Mouse (Mus musculus) CH12.LX (cell line): Measurements from ENCODE around the gene Eri2. TPM values are rescaled to one million over a fixed set of nuclear protein-coding genes. Genes with fewer than 3 reads are reported as not detected.

Experiments used
- DNase-seq: peaks from one replicate; pipeline ENCODE4 v3.0.0-alpha.2; 2013; ENCODE audit errors: extremely low read depth
- H3K27ac ChIP-seq: 2 replicates; pipeline ENCODE4 v1.5.1; 2012; ENCODE audit warnings: low read depth, mild to moderate bottlenecking, control low read depth, moderate library complexity; ENCODE audit not compliant: insufficient read depth
- H3K27me3 ChIP-seq: replicated peaks from 2 replicates; pipeline ENCODE3; 2012; ENCODE audit warnings: inconsistent platforms
- H3K36me3 ChIP-seq, 2 experiments: replicated peaks in 1 of 2; 2 replicates each; pipeline versions ENCODE3 to v1.6.1; 2012; ENCODE audit warnings: inconsistent platforms in 1 of 2, low read length in 1 of 2, mild to moderate bottlenecking in 1 of 2, mixed read lengths in 1 of 2, moderate library complexity in 1 of 2; ENCODE audit not compliant: control insufficient read depth in 1 of 2, insufficient read depth in 1 of 2
- H3K4me1 ChIP-seq, 2 experiments: 2 replicates each; pipeline ENCODE4 v1.6.1; 2012; ENCODE audit warnings: inconsistent platforms in 1 of 2, moderate library complexity in 1 of 2; ENCODE audit not compliant: insufficient read depth in 2 of 2, control insufficient read depth in 1 of 2
- H3K4me2 ChIP-seq: 2 replicates; pipeline ENCODE4 v1.6.1; 2012; ENCODE audit warnings: low read depth, mild to moderate bottlenecking, control low read depth; ENCODE audit not compliant: poor library complexity, insufficient read depth, severe bottlenecking
- H3K4me3 ChIP-seq, 3 experiments: fragments of 150-350 bp in 1 of 3; sonication (generic) in 1 of 3; replicated peaks in 1 of 3; 2 replicates each; pipeline versions ENCODE3 to v1.5.1; 2011 to 2012; ENCODE audit warnings: low read depth in 2 of 3, low read length in 2 of 3, mild to moderate bottlenecking in 2 of 3, moderate library complexity in 2 of 3, control low read depth in 1 of 3, improper control_type of control experiment in 1 of 3, inconsistent platforms in 1 of 3, mixed read lengths in 1 of 3; ENCODE audit not compliant: poor library complexity in 1 of 3
- H3K79me2 ChIP-seq: replicated peaks from 2 replicates; pipeline ENCODE4 v1.6.1; 2012; ENCODE audit warnings: mild to moderate bottlenecking, moderate library complexity; ENCODE audit not compliant: control insufficient read depth, poor library complexity, insufficient read depth, severe bottlenecking; ENCODE audit errors: extremely low read depth
- H3K9ac ChIP-seq: 2 replicates; pipeline ENCODE4 v1.6.1; 2012; ENCODE audit warnings: low read depth, mild to moderate bottlenecking, control low read depth, moderate library complexity; ENCODE audit not compliant: insufficient read depth
- H3K9me3 ChIP-seq: replicated peaks from 2 replicates; pipeline ENCODE3; 2012; ENCODE audit warnings: low read length, inconsistent platforms, mixed read lengths
- CTCF ChIP-seq, 2 experiments: IDR thresholded peaks in 1 of 2; conservative IDR thresholded peaks in 1 of 2; 2 replicates each; pipeline ENCODE4 v1.5.1; 2011 to 2012; ENCODE audit warnings: low read depth in 2 of 2, low read length in 2 of 2, improper control_type of control experiment in 1 of 2, inconsistent platforms in 1 of 2, mild to moderate bottlenecking in 1 of 2, moderate library complexity in 1 of 2
- E2F4 ChIP-seq: IDR thresholded peaks from 2 replicates; pipeline ENCODE4 v1.6.1; 2011; ENCODE audit warnings: low read depth, low read length, improper control_type of control experiment; ENCODE audit not compliant: insufficient replicate concordance
- HCFC1 ChIP-seq: IDR thresholded peaks from 2 replicates; pipeline ENCODE4 v1.6.1; 2012; ENCODE audit warnings: low read depth, mild to moderate bottlenecking, inconsistent platforms, low read length, improper control_type of control experiment
- JUN ChIP-seq: IDR thresholded peaks from 2 replicates; pipeline ENCODE4 v1.6.1; 2011; ENCODE audit warnings: low read depth, mild to moderate bottlenecking, low read length, improper control_type of control experiment, moderate library complexity; ENCODE audit not compliant: insufficient read depth
- KAT2A ChIP-seq: IDR thresholded peaks from 2 replicates; pipeline ENCODE4 v1.6.1; 2012; ENCODE audit warnings: low read length, improper control_type of control experiment, inconsistent platforms; ENCODE audit not compliant: insufficient replicate concordance
- MAFK ChIP-seq: IDR thresholded peaks from 2 replicates; pipeline ENCODE4 v1.6.1; 2011; ENCODE audit warnings: low read length, improper control_type of control experiment; ENCODE audit not compliant: insufficient replicate concordance
- MAX ChIP-seq: IDR thresholded peaks from 2 replicates; pipeline ENCODE4 v1.6.1; 2011; ENCODE audit warnings: low read length, improper control_type of control experiment
- MAZ ChIP-seq: IDR thresholded peaks from 2 replicates; pipeline ENCODE4 v1.6.1; 2012; ENCODE audit warnings: low read depth, mild to moderate bottlenecking, inconsistent platforms, low read length, improper control_type of control experiment, moderate library complexity
- MEF2A ChIP-seq: IDR thresholded peaks from 2 replicates; pipeline ENCODE4 v1.6.1; 2014; ENCODE audit warnings: low read depth, mild to moderate bottlenecking, inconsistent platforms, low read length, improper control_type of control experiment, borderline replicate concordance
- MYC ChIP-seq: IDR thresholded peaks from 2 replicates; pipeline ENCODE4 v1.6.1; 2011; ENCODE audit warnings: low read depth, mild to moderate bottlenecking, improper control_type of control experiment, low read length
- NELFE ChIP-seq: IDR thresholded peaks from 2 replicates; pipeline ENCODE4 v1.6.1; 2011; ENCODE audit warnings: low read depth, low read length, improper control_type of control experiment
- NRF1 ChIP-seq: IDR thresholded peaks from 2 replicates; pipeline ENCODE4 v1.6.1; 2014; ENCODE audit warnings: low read depth, mild to moderate bottlenecking, inconsistent platforms, low read length, improper control_type of control experiment, moderate library complexity
- POLR2A ChIP-seq: IDR thresholded peaks from 2 replicates; pipeline ENCODE4 v1.6.1; 2011; ENCODE audit warnings: low read depth, mild to moderate bottlenecking, improper control_type of control experiment, low read length
- POLR2AphosphoS2 ChIP-seq: IDR thresholded peaks from 2 replicates; pipeline ENCODE4 v1.6.1; 2011; ENCODE audit warnings: low read depth, low read length, improper control_type of control experiment
- RAD21 ChIP-seq: IDR thresholded peaks from 2 replicates; pipeline ENCODE4 v1.6.1; 2011; ENCODE audit warnings: low read depth, mild to moderate bottlenecking, low read length, improper control_type of control experiment, moderate library complexity
- RCOR1 ChIP-seq: conservative IDR thresholded peaks from 2 replicates; pipeline ENCODE4 v1.6.1; 2012; ENCODE audit warnings: low read depth, mild to moderate bottlenecking, inconsistent platforms, low read length, improper control_type of control experiment
- SMC3 ChIP-seq: IDR thresholded peaks from 2 replicates; pipeline ENCODE4 v1.6.1; 2011; ENCODE audit warnings: low read depth, low read length, improper control_type of control experiment
- UBTF ChIP-seq: IDR thresholded peaks from 2 replicates; pipeline ENCODE4 v1.6.1; 2012; ENCODE audit warnings: low read depth, mild to moderate bottlenecking, inconsistent platforms, low read length, improper control_type of control experiment, moderate library complexity
- ZKSCAN1 ChIP-seq: IDR thresholded peaks from 2 replicates; pipeline ENCODE4 v1.6.1; 2012; ENCODE audit warnings: low read depth, inconsistent platforms, low read length, improper control_type of control experiment, borderline replicate concordance
- ZNF384 ChIP-seq: IDR thresholded peaks from 2 replicates; pipeline ENCODE4 v1.6.1; 2012; ENCODE audit warnings: low read depth, low read length, improper control_type of control experiment, inconsistent platforms
- dilution Hi-C: fragments of 300-500 bp; cut with MboI; formaldehyde crosslinking; loops from 2 replicates; pipeline ENCODE4 v1.14.3; 2020; ENCODE audit warnings: low sequenced_read_pairs; ENCODE audit not compliant: extremely low pct_unique_long_range_greater_than_20kb, extremely low pct_ligation_motif_present
- in situ Hi-C: fragments of 300-500 bp; cut with MboI; formaldehyde crosslinking; loops from 3 replicates; pipeline ENCODE4 v1.14.3; 2019; ENCODE audit warnings: low sequenced_read_pairs, low pct_ligation_motif_present, low pct_unique_long_range_greater_than_20kb, mixed read lengths
- polyA plus RNA-seq: library from polyadenylated mRNA; unstranded; fragments of >175 nt; gene quantifications from 2 replicates; pipeline ENCODE4 v1.2.1, GENCODE M21; 2012; ENCODE audit warnings: low read depth; ENCODE audit not compliant: insufficient read length
- total RNA-seq, 2 experiments: library from RNA; depleted of rRNA; stranded (reverse); fragments of 300-350 nt in 1 of 2; fragments of >200 nt in 1 of 2; gene quantifications; 2 replicates each; pipeline ENCODE4 v1.2.3; 2012 to 2014

The Eri2 gene
- total and polyA plus RNA-seq, 3 experiments, result 9.8 to 14.4 (median 13.6) TPM

- Histone ChIP-seq H3K36me3 (no peaks in the 10 kb centered on the region), H3K27ac (no peak overlapping the region), H3K4me1 (peaks cover 0 to 11% of the 10 kb centered on the region in 2 experiments; a peak in 2 of 4 replicates), H3K79me2 (no peaks in the 10 kb centered on the region), H3K4me2 (no peak overlapping the region), H3K27me3 (no peaks in the 10 kb centered on the region), H3K4me3 (no peak overlapping the region), H3K9ac (no peak overlapping the region), H3K9me3 (no peaks in the 10 kb centered on the region)
- TF ChIP-seq MAX (no peak), E2F4 (no peak), SMC3 (no peak)
- dilution Hi-C loops, result no loop called here
- in situ Hi-C loops, result no loop called here
- no peak for DNase-seq
Observed at GRCm38 (mm10) chr7:119748761-119749160, 45.1 kb downstream of the Eri2 start.

GRCm38 (mm10) chr7:119745869-119746268 lies 48.0 kb downstream of the Eri2 start:
- no peak for TF ChIP-seq MYC
- TF ChIP-seq JUN, result no peak
- TF ChIP-seq ZNF384, result no peak
- no peak for TF ChIP-seq POLR2A
- no peak for TF ChIP-seq UBTF
- TF ChIP-seq RAD21, result no peak
- TF ChIP-seq NRF1, result no peak
- no peak for TF ChIP-seq NELFE
- TF ChIP-seq CTCF (conservative IDR thresholded peaks at IDR 0.05 in 1 of 2, IDR thresholded peaks at IDR 0.05 in 1 of 2; ENCODE audit: low read depth in 2 of 2, low read length in 2 of 2), result no peak
- no peak for TF ChIP-seq MAZ
- TF ChIP-seq HCFC1, result no peak
- TF ChIP-seq POLR2AphosphoS2, result no peak
- TF ChIP-seq ZKSCAN1, result no peak
- TF ChIP-seq KAT2A, result no peak
- no peak for TF ChIP-seq MAFK
- no peak for TF ChIP-seq MEF2A
- no peak for TF ChIP-seq RCOR1
- no peak for DNase-seq
- no peak overlapping the region for H3K4me2 ChIP-seq
- no peaks in the 10 kb centered on the region for H3K79me2 ChIP-seq
- dilution Hi-C loops (no loop called here), in situ Hi-C loops (no loop called here)
- peaks cover 0 to 11% of the 10 kb centered on the region in 2 experiments; a peak in 2 of 4 replicates for H3K4me1 ChIP-seq
- no peak overlapping the region for H3K4me3 ChIP-seq
- no peak overlapping the region for H3K9ac ChIP-seq
- H3K9me3 ChIP-seq, result no peaks in the 10 kb centered on the region
- no peaks in the 10 kb centered on the region for H3K36me3 ChIP-seq
- H3K27me3 ChIP-seq, result no peaks in the 10 kb centered on the region
- no peak overlapping the region for H3K27ac ChIP-seq
